Mouse (Mus musculus): ENCODE results near the gene Mgea5. TPM values are rescaled to one million over a fixed set of nuclear protein-coding genes. Genes with fewer than 3 reads are reported as not detected.
"Not testable (repeated sequence)": the region's sequence is repeated elsewhere in the genome, so short reads cannot be mapped to it uniquely, and the experiment has no call there.

Mgea5 gene
- polyA plus RNA-seq, 1 experiment from 2014 or later: 76.5 TPM

DNA sequence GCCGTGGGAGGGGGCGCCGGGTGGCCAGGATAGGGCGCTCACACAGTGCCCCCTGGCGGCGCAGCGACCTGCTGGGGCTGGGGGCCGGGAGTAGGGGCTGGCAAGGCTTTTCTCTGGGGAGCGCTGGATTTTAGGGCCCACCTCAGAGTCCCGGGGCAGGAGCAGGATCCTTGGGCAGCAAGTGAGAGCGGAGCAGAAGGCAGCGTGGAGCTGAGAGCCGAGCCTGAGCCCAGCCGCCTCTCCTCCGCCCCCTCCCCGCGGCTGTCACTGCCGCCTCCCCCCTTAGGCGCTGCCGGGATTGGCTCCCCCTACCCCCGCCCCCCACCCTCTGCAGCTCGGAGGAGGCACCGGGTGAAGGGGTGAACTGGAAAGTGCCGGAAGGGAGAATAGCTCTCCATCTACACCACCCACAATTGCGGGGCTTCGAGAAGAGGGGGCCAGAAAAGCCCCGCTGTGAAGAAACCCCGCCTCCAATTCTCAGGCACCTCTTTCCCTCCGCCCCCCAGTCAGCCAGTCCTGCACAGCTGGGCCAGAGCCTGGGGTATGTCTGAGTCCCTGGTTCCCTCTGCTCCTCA is 32.3 kb upstream of the Mgea5 start, which contains the start of gene Kcnip2:
TSS of gene Kcnip2 (minus strand) at position 231 of the 575 bp plus-strand sequence.
- whole genome bisulfite sequencing: under 1% methylated on average over 17 of the region's 29 CpGs
- Histone ChIP-seq H3K36me3 (ENCODE audit: control insufficient read depth, insufficient read depth, low read length) (0 out of 2 replicates have a peak, but pooled peaks cover 2% of the 10 kb centered on the region), H3K9ac (ENCODE audit: low read depth, low read length) (peak within 1 kb of the TSS; percentile 69), H3K9me3 (replicated peaks; ENCODE audit: control insufficient read depth, low read length, poor library complexity, severe bottlenecking) (no peaks in the 10 kb centered on the region), H3K4me1 (ENCODE audit: control insufficient read depth, insufficient read depth, low read length) (peaks cover 26% of the 10 kb centered on the region), H3K4me3 (ENCODE audit: low read depth, low read length) (peak within 1 kb of the TSS; percentile 42), H3K27ac (ENCODE audit: low read length) (no peak within 1 kb of the TSS), H3K27me3 (ENCODE audit: control insufficient read depth, insufficient read depth, low read depth, low read length) (no peaks in the 10 kb centered on the region), H3K4me2 (ENCODE audit: low read length) (peak within 1 kb of the TSS; percentile 84)
- peak; percentile 40; the same call in 1 of the 2 replicates for ATAC-seq

DNA sequence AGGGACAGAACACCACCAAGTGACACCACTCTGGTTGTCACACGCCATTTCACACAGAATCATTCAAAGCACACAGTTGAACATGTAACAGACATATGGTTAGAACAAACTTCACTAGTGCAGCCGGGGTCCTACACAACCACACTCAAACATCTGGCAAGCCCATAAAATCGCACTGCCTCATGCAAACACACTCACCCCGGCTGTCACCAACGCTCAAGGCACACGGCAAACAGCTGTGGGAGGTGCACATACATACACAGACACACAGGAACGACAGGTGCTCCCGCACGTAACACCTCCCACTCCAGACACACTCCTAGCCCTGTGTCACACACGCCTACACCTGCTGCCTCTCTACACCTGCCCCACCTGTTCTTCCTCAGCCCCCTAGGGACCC is 31.5 kb upstream of the Mgea5 start:
- Histone ChIP-seq H3K4me1 (ENCODE audit: control insufficient read depth, insufficient read depth, low read length) (peaks cover 26% of the 10 kb centered on the region), H3K4me3 (ENCODE audit: low read depth, low read length) (peak overlapping the region; percentile 42)

DNA sequence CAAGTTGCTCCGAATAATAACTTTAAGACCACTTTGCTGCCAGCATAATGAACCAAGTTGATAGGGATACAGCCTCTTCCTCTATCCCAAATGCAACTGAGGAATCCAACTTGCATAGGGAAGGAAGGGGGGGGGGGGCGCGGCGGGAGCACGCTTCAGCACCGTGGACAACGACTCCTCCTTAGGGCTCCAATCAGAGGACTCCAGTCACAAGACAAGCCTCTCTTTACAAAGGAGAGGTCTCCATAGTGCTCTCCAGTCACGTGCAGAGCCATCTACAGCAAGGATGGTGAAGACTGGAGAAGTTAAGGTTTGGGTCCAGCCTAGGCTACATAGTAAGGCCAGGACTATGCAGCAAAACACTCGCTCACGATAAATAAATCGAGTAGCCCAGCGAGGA is 30.2 kb upstream of the Mgea5 start:
- H3K9me3 ChIP-seq (replicated peaks; ENCODE audit: control insufficient read depth, low read length, poor library complexity, severe bottlenecking): no peaks in the 10 kb centered on the region
- no peak overlapping the region for H3K9ac ChIP-seq (ENCODE audit: low read depth, low read length)
- no peak overlapping the region for H3K4me3 ChIP-seq (ENCODE audit: low read depth, low read length)
- H3K36me3 ChIP-seq (ENCODE audit: control insufficient read depth, insufficient read depth, low read length): 0 out of 2 replicates have a peak, but pooled peaks cover 2% of the 10 kb centered on the region
- no peaks in the 10 kb centered on the region for H3K27me3 ChIP-seq (ENCODE audit: control insufficient read depth, insufficient read depth, low read depth, low read length)
- H3K27ac ChIP-seq (ENCODE audit: low read length): no peak overlapping the region
- H3K4me2 ChIP-seq (ENCODE audit: low read length): no peak overlapping the region
- peaks cover 26% of the 10 kb centered on the region for H3K4me1 ChIP-seq (ENCODE audit: control insufficient read depth, insufficient read depth, low read length)
- no peak for ATAC-seq
- WGBS: 18% methylated on average over 9 of the region's 12 CpGs

More for the DNA sequence above, 31.5 kb upstream of the Mgea5 start:
- no peaks in the 10 kb centered on the region for H3K27me3 ChIP-seq (ENCODE audit: control insufficient read depth, insufficient read depth, low read depth, low read length)
- no peaks in the 10 kb centered on the region for H3K9me3 ChIP-seq (replicated peaks; ENCODE audit: control insufficient read depth, low read length, poor library complexity, severe bottlenecking)
- H3K27ac ChIP-seq (ENCODE audit: low read length): no peak overlapping the region
- H3K4me2 ChIP-seq (ENCODE audit: low read length): peak overlapping the region; percentile 84
- ATAC-seq: no peak
- peak overlapping the region; percentile 69 for H3K9ac ChIP-seq (ENCODE audit: low read depth, low read length)
- 0 out of 2 replicates have a peak, but pooled peaks cover 2% of the 10 kb centered on the region for H3K36me3 ChIP-seq (ENCODE audit: control insufficient read depth, insufficient read depth, low read length)
- 68% methylated on average over 10 of the region's 10 CpGs for WGBS

DNA sequence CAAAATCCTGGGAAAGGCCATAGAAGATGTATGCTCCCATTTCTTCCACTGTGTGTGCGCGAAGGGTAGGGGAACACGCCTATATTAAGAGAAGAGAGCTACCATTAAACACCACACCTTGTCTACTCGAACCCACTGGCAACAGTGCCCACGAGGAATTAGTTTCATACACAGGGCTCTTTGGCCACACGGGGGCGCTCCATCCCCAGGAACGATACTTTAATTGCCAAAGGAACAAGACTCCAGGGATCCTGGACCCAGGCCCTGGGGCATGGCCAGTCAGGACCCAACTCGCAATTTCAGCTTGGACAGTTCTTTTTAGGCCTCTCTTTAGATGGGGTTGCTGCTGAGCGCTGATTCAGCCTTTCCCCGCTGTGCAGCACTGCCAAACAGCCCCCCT is 29.6 kb upstream of the Mgea5 start:
- H3K4me3 ChIP-seq (ENCODE audit: low read depth, low read length): no peak overlapping the region
- no peaks in the 10 kb centered on the region for H3K9me3 ChIP-seq (replicated peaks; ENCODE audit: control insufficient read depth, low read length, poor library complexity, severe bottlenecking)
- WGBS: 4% methylated on average over 11 of the region's 11 CpGs
- no peak for ATAC-seq
- 0 out of 2 replicates have a peak, but pooled peaks cover 2% of the 10 kb centered on the region for H3K36me3 ChIP-seq (ENCODE audit: control insufficient read depth, insufficient read depth, low read length)
- H3K4me1 ChIP-seq (ENCODE audit: control insufficient read depth, insufficient read depth, low read length): peaks cover 26% of the 10 kb centered on the region
- no peak overlapping the region for H3K27ac ChIP-seq (ENCODE audit: low read length)
- H3K9ac ChIP-seq (ENCODE audit: low read depth, low read length): no peak overlapping the region
- H3K4me2 ChIP-seq (ENCODE audit: low read length): peak overlapping the region; percentile 80
- no peaks in the 10 kb centered on the region for H3K27me3 ChIP-seq (ENCODE audit: control insufficient read depth, insufficient read depth, low read depth, low read length)

DNA sequence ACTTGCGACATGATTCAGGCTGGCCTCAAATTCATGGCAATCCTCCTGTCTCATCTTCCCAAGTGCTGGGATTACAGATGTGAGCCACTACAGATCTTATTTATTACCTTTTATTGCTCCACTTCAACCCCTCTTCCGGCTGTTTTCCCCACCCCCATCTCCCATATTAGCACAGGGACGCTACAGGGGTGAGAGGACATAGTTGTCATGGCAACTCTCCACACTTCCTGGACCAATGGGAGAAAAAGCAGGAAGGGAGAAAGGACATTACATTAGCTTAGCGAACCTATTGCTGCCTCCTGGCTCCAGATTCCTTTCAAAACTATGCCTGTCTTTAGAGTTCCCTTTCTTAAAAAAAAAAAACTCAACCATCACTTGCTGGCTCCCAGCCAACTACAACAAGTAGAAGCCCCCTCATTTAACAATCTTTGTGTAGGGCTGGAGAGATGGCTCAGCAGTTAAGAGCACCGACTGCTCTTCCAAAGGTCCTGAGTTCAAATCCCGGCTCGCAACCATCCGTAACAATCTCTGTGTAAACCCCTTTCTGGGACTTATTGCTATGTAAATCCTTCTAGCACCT is 29.1 kb upstream of the Mgea5 start:
- H3K9me3 ChIP-seq (replicated peaks; ENCODE audit: control insufficient read depth, low read length, poor library complexity, severe bottlenecking): no peaks in the 10 kb centered on the region
- no peaks in the 10 kb centered on the region for H3K36me3 ChIP-seq (ENCODE audit: control insufficient read depth, insufficient read depth, low read length)
- peaks cover 26% of the 10 kb centered on the region for H3K4me1 ChIP-seq (ENCODE audit: control insufficient read depth, insufficient read depth, low read length)
- peak overlapping the region; percentile 60; the same call in 1 of the 2 replicates for H3K9ac ChIP-seq (ENCODE audit: low read depth, low read length)
- H3K4me3 ChIP-seq (ENCODE audit: low read depth, low read length): peak overlapping the region; percentile 42
- H3K27ac ChIP-seq (ENCODE audit: low read length): no peak overlapping the region
- peak; percentile 65; the same call in 1 of the 2 replicates for ATAC-seq
- 11% methylated on average over 8 of the region's 8 CpGs for WGBS
- H3K27me3 ChIP-seq (ENCODE audit: control insufficient read depth, insufficient read depth, low read depth, low read length): no peaks in the 10 kb centered on the region
- peak overlapping the region; percentile 80 for H3K4me2 ChIP-seq (ENCODE audit: low read length)

DNA sequence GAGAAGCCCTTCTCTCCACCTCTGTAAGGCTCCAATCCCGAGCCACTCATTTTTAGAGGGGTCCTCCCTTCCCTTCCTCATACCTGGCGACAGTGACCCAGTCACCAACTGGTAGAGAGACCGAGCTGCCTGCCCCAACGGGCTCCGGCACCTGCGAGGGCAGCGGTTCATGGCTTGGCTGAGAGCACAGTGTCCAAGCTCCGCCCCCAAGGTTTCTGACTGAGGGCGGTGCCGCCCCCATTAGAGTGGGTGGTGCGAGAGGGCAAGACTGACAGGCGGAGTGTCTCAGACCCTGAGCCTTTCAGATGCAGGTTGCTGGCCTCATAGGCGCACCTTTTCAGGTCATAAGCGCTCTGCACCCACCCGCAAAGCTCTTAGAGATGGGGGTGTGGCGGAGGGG is 28.5 kb upstream of the Mgea5 start:
- WGBS: 1% methylated on average over 16 of the region's 16 CpGs
- Histone ChIP-seq H3K9ac (ENCODE audit: low read depth, low read length) (peak overlapping the region; percentile 60), H3K4me2 (ENCODE audit: low read length) (peak overlapping the region; percentile 80), H3K27me3 (ENCODE audit: control insufficient read depth, insufficient read depth, low read depth, low read length) (no peaks in the 10 kb centered on the region), H3K4me3 (ENCODE audit: low read depth, low read length) (peak overlapping the region; percentile 42), H3K9me3 (replicated peaks; ENCODE audit: control insufficient read depth, low read length, poor library complexity, severe bottlenecking) (no peaks in the 10 kb centered on the region), H3K27ac (ENCODE audit: low read length) (peak overlapping the region; percentile 6; the same call in 1 of the 2 replicates), H3K4me1 (ENCODE audit: control insufficient read depth, insufficient read depth, low read length) (peaks cover 26% of the 10 kb centered on the region), H3K36me3 (ENCODE audit: control insufficient read depth, insufficient read depth, low read length) (no peaks in the 10 kb centered on the region)
- peak; percentile 59; the same call in 1 of the 2 replicates for ATAC-seq

DNA sequence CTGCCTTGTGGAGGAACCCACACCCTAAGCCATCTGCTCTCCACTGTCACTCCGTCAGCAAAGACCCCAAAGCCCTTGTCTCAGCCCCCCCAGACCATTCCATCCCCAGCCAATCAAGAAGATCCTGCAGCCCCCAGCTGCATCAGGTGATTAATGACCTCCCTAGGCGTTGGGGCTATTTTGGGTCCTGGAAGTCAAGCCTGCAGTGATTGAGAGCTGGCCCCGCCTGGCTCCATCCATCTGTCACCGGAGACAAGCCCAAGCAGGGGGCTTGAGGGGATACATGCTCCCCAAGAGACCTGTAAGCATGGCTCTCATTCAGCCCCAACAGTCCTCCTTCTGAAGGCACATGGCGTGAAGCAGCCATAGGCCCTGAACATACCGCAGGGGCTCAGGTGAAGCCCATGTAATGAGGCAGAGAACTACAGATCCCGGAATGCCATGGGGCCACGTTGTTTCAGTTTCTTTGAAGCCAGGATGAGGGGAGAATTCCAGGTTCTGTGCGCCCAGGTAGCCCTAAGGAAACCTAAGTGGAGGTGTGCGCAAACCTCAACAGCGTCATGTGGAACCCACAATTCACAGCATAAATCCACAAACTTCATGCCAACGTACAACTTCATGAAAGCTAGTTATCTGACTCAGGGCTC is 27.5 kb upstream of the Mgea5 start:
- 74% methylated on average over 12 of the region's 12 CpGs for WGBS
- no peaks in the 10 kb centered on the region for H3K9me3 ChIP-seq (replicated peaks; ENCODE audit: control insufficient read depth, low read length, poor library complexity, severe bottlenecking)
- H3K27ac ChIP-seq (ENCODE audit: low read length): no peak overlapping the region
- no peak overlapping the region for H3K9ac ChIP-seq (ENCODE audit: low read depth, low read length)
- no peak overlapping the region for H3K4me2 ChIP-seq (ENCODE audit: low read length)
- H3K27me3 ChIP-seq (ENCODE audit: control insufficient read depth, insufficient read depth, low read depth, low read length): no peaks in the 10 kb centered on the region
- H3K4me1 ChIP-seq (ENCODE audit: control insufficient read depth, insufficient read depth, low read length): peaks cover 22% of the 10 kb centered on the region
- no peak overlapping the region for H3K4me3 ChIP-seq (ENCODE audit: low read depth, low read length)
- no peaks in the 10 kb centered on the region for H3K36me3 ChIP-seq (ENCODE audit: control insufficient read depth, insufficient read depth, low read length)
- no peak for ATAC-seq

DNA sequence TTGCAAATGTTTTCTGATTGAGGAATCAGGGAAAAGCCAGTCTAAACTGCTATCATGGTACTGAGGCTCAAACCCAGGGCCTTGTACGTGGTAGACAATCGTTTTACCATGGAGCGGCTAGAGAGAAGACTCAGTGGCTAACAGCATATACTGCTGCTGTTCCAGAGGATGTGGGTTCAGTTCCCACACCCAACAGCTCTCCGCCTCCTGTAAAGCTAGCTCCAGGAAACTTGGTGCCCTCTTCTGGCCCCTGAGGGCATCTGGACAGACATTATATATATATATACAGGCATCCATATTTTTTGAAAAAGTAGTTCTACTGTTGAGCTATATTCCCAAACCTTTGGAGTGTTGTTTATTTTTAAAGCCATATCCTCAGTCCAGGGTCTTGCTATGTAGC is 24.1 kb upstream of the Mgea5 start:
- no peak for ATAC-seq
- Histone ChIP-seq H3K9me3 (replicated peaks; ENCODE audit: control insufficient read depth, low read length, poor library complexity, severe bottlenecking) (no peaks in the 10 kb centered on the region), H3K4me1 (ENCODE audit: control insufficient read depth, insufficient read depth, low read length) (peaks cover 7% of the 10 kb centered on the region), H3K27ac (ENCODE audit: low read length) (no peak overlapping the region), H3K4me3 (ENCODE audit: low read depth, low read length) (no peak overlapping the region), H3K9ac (ENCODE audit: low read depth, low read length) (no peak overlapping the region), H3K36me3 (ENCODE audit: control insufficient read depth, insufficient read depth, low read length) (no peaks in the 10 kb centered on the region), H3K27me3 (ENCODE audit: control insufficient read depth, insufficient read depth, low read depth, low read length) (no peaks in the 10 kb centered on the region), H3K4me2 (ENCODE audit: low read length) (no peak overlapping the region)
- WGBS: 94% methylated on average over 4 of the region's 4 CpGs

DNA sequence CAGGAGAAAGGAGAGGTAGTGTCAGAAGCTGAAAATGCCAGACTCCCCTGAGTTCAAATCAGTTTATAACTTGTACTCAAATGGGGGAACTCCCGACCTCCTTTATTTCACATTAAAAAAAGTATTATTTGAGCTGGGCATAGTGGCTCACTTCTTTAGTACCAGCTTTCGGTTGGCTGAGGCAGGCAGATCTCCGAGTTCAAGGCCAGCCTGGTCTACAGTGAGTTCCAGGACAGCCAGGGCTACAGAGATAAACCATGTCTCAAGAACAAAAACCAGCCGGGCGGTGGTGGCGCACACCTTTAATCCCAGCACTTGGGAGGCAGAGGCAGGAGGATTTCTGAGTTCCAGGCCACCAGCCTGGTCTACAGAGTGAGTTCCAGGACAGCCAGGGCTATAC is 22.2 kb upstream of the Mgea5 start:
- not testable (repeated sequence) for H3K4me2 ChIP-seq (ENCODE audit: low read length); H3K9ac ChIP-seq (ENCODE audit: low read depth, low read length); H3K27me3 ChIP-seq (ENCODE audit: control insufficient read depth, insufficient read depth, low read depth, low read length); ATAC-seq; H3K4me3 ChIP-seq (ENCODE audit: low read depth, low read length); H3K4me1 ChIP-seq (ENCODE audit: control insufficient read depth, insufficient read depth, low read length); H3K27ac ChIP-seq (ENCODE audit: low read length); H3K36me3 ChIP-seq (ENCODE audit: control insufficient read depth, insufficient read depth, low read length); H3K9me3 ChIP-seq (replicated peaks; ENCODE audit: control insufficient read depth, low read length, poor library complexity, severe bottlenecking)
- WGBS: 95% methylated on average over 6 of the region's 6 CpGs

Measured in midbrain, embryonic 16.5 days (tissue).